Mouse (Mus musculus): ENCODE measurements around the gene Gm9747.

DNA sequence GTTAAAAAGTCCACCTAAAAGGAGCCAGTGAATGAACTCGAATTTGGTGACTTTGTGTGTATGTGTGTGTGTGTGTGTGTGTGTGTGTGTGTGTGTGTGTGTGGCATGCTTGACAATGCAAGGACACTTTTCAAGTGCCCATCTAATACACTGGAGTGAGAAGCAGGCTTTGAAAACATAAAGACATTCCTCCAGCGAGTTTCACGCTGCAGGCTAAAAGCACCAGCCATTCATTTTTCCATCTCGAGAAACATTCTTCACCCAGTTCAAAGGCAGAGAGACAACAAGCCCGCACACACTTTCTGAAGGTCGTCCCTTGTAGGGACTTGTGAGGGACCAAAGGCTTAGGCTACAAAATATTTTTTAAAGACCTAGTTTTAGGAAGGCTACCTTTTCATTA lies 40.6 kb downstream of the Gm9747 start:
- TF ChIP-seq CTCF (IDR thresholded peaks at IDR 0.05; ENCODE audit: low read depth) (no peak), EP300 (IDR thresholded peaks at IDR 0.05; ENCODE audit: low read depth) (no peak)
